Mouse (Mus musculus): ENCODE data around the gene Hist1h3e. TPM values are rescaled to one million over a fixed set of nuclear protein-coding genes. Genes with fewer than 3 reads are reported as not detected.
A peak's percentile ranks its signal among the peaks of the same experiment; 100 is the strongest.
"Not testable (repeated sequence)": the region's sequence is repeated elsewhere in the genome, so short reads cannot be mapped to it uniquely, and the experiment has no call there.

Gene Hist1h3e
- polyA plus RNA-seq, 1 experiment from 2014 or later: 9.7 TPM

DNA sequence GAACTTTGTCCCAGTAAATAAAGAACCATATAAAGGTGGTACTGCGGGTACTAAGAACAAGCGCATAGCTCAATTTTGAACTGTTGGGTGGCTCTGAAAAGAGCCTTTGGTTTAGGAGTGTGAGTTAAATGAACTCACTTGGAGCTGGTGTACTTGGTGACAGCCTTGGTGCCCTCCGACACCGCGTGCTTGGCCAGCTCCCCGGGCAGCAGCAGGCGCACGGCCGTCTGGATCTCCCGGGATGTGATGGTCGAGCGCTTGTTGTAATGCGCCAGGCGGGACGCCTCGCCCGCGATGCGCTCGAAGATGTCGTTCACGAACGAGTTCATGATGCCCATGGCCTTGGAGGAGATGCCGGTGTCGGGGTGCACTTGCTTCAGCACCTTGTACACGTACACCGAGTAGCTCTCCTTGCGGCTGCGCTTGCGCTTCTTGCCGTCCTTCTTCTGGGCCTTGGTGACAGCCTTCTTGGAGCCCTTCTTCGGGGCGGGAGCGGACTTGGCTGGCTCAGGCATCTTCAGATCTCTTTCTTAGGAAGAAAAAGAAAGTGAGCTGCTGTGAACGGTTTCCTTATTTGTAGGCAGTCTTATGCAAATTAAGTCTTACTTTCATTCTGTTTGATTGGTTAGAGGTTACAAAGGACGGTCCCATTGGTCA lies 23.4 kb upstream of the Hist1h3e start:
- peak overlapping the region; percentile 88 for H3K9ac ChIP-seq (ENCODE audit: low read length)
- 0% methylated on average over 20 of the region's 36 CpGs for WGBS
- peak overlapping the region; percentile 99 for H3K27ac ChIP-seq (ENCODE audit: low read depth)
- DNase-seq (ENCODE audit: low spot score) (peak; percentile 83), ATAC-seq (replicated peaks; ENCODE audit: low FRiP score, low TSS enrichment, low read depth) (peak; percentile 79)
- peak overlapping the region; percentile 55 for H3K4me3 ChIP-seq (ENCODE audit: low read depth, low read length)
- peaks cover 24% of the 10 kb centered on the region for H3K4me1 ChIP-seq (replicated peaks; ENCODE audit: control insufficient read depth, insufficient read depth, low read length)
- not testable (repeated sequence) for H3K9me3 ChIP-seq (ENCODE audit: control insufficient read depth, low read length); H3K36me3 ChIP-seq (ENCODE audit: control insufficient read depth, insufficient read depth, low read length); H3K27me3 ChIP-seq (replicated peaks; ENCODE audit: control insufficient read depth, insufficient read depth, low read length)
- peak overlapping the region; percentile 94 for H3K4me2 ChIP-seq (ENCODE audit: low read length)

DNA sequence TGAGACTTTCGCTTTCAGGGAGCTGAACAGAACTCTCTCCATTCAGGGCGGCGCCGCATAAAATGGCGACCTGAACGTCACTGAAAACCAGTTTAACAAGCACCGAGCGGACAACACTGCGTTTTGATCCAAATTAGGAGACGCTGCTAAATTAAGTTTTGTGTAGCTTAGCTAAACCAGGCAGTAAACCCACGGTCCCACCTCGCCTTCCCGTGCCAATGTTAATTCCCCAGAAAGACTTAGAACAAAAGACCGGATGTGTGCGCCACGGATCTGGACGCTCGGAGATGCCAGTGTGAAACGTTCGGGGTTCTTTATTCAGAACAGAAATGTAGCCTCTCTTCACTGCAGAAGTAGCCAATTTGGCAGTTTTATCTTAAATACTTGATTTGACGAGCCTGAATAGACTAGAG lies 22.9 kb upstream of the Hist1h3e start:
- under 1% methylated on average over 21 of the region's 21 CpGs for WGBS
- no peak; the same call in 1 of the 2 replicates for ATAC-seq (replicated peaks; ENCODE audit: low FRiP score, low TSS enrichment, low read depth)
- no peaks in the 10 kb centered on the region for H3K36me3 ChIP-seq (ENCODE audit: control insufficient read depth, insufficient read depth, low read length)

DNA sequence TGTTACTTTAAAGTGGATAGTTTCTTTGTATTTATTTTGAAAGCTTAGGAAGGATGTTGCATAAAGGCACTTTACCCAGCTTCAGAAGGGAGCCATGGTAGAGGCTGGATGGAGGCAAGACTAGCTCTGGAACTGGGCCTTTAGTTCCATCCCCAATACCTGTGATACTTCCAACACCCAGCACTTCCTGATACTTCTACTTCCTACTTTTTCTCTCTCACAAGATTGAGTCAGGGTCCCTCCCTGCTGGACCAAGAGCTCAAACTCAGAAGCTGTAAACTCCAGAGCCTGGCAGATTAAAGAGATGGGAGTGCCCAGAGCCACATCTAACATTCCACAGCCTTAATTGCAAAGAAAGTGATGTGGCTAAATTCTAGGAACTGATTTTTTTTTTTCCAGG lies 22.2 kb upstream of the Hist1h3e start:
- peak; percentile 49 for DNase-seq (ENCODE audit: low spot score)
- Histone ChIP-seq H3K27me3 (replicated peaks; ENCODE audit: control insufficient read depth, insufficient read depth, low read length) (no peaks in the 10 kb centered on the region), H3K4me1 (replicated peaks; ENCODE audit: control insufficient read depth, insufficient read depth, low read length) (peaks cover 24% of the 10 kb centered on the region), H3K36me3 (ENCODE audit: control insufficient read depth, insufficient read depth, low read length) (no peaks in the 10 kb centered on the region), H3K9ac (ENCODE audit: low read length) (peak overlapping the region; percentile 88), H3K27ac (ENCODE audit: low read depth) (peak overlapping the region; percentile 99), H3K4me2 (ENCODE audit: low read length) (peak overlapping the region; percentile 94), H3K4me3 (ENCODE audit: low read depth, low read length) (peak overlapping the region; percentile 55), H3K9me3 (ENCODE audit: control insufficient read depth, low read length) (no peaks in the 10 kb centered on the region)
- no peak for ATAC-seq (replicated peaks; ENCODE audit: low FRiP score, low TSS enrichment, low read depth)

More for the DNA sequence above, 22.9 kb upstream of the Hist1h3e start:
- peak overlapping the region; percentile 88 for H3K9ac ChIP-seq (ENCODE audit: low read length)
- no peaks in the 10 kb centered on the region for H3K9me3 ChIP-seq (ENCODE audit: control insufficient read depth, low read length)
- peaks cover 24% of the 10 kb centered on the region for H3K4me1 ChIP-seq (replicated peaks; ENCODE audit: control insufficient read depth, insufficient read depth, low read length)
- H3K4me2 ChIP-seq (ENCODE audit: low read length): peak overlapping the region; percentile 94
- DNase-seq (ENCODE audit: low spot score): peak; percentile 91
- H3K4me3 ChIP-seq (ENCODE audit: low read depth, low read length): peak overlapping the region; percentile 55
- H3K27ac ChIP-seq (ENCODE audit: low read depth): peak overlapping the region; percentile 99
- H3K27me3 ChIP-seq (replicated peaks; ENCODE audit: control insufficient read depth, insufficient read depth, low read length): no peaks in the 10 kb centered on the region

DNA sequence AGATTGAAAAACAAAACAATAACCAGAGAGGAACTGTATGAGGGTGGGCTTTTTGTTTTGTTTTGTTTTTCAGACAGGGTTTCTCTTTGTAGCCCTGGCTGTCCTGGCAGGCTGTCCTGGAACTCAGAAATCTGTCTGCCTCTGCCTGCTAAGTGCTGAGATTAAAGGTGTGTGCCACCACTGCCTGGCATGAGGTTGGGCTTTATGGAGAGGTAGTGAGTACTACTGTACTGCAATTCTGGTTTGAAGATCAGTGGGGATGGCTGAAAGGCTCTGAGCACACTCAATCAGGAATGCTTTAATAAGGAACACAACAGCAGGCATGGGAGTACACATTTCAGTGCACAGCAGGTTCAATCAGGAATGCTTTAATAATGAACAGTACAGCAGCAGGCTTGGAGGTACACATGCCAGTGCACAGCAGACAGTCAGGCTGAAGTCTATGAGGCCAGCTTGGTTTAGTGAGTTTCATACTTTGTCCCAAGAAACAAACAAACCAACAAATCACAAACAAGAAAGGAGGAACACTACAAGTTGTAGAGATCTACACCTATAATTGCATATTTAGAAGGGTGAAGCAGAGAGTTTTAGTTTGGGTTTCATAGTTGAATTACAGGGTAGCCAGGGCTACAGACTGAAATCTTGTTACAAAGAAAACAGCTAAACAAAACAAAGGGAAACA lies 21.4 kb upstream of the Hist1h3e start:
- ATAC-seq (replicated peaks; ENCODE audit: low FRiP score, low TSS enrichment, low read depth) (no peak), DNase-seq (ENCODE audit: low spot score) (peak; percentile 51)
- H3K4me3 ChIP-seq (ENCODE audit: low read depth, low read length): no peak overlapping the region
- H3K27ac ChIP-seq (ENCODE audit: low read depth): peak overlapping the region; percentile 99
- no peaks in the 10 kb centered on the region for H3K36me3 ChIP-seq (ENCODE audit: control insufficient read depth, insufficient read depth, low read length)
- H3K4me2 ChIP-seq (ENCODE audit: low read length): peak overlapping the region; percentile 94
- no peaks in the 10 kb centered on the region for H3K9me3 ChIP-seq (ENCODE audit: control insufficient read depth, low read length)
- H3K9ac ChIP-seq (ENCODE audit: low read length): no peak overlapping the region; the same call in 1 of the 2 replicates
- no peaks in the 10 kb centered on the region for H3K27me3 ChIP-seq (replicated peaks; ENCODE audit: control insufficient read depth, insufficient read depth, low read length)
- peaks cover 24% of the 10 kb centered on the region for H3K4me1 ChIP-seq (replicated peaks; ENCODE audit: control insufficient read depth, insufficient read depth, low read length)

DNA sequence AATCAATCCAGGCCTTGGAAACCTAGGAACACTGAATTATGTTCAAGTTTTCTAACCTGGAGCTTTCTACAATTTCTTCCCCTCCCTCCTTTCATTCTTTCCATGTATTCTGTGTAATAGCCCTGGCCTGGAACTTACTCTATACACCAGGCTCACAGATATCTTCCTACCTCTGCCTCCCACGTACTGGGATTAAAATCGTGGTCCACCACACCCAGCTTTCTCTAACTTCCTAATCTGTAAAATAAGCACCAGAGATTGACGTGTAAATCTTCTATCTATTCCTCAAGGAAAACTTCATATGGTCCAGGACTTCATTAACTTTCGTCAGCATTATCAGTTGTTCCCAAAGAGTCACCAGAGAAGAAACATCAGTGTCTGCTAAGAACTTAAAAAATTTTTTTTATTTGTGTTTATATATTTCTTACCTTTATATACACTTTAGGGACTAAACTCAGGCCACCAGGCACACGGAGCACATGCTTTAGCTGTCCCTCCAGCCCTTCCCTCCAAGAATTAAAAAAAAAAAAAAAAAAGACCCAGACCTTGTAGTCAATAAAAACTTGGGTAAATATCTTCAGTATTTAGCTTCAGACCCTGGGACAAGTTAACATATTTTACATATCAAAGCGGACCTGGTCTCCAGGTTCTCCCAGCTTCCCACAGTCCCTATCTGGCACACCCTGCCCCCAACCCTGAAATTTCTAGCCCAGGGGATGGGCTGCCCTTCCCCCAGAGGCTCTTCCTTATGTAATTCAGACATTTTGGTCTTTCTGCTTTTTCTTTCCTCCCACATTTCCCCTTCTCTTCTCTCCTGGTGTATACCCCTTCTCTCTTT lies 20.3 kb upstream of the Hist1h3e start:
- no peak for ATAC-seq (replicated peaks; ENCODE audit: low FRiP score, low TSS enrichment, low read depth)
- H3K27me3 ChIP-seq (replicated peaks; ENCODE audit: control insufficient read depth, insufficient read depth, low read length): no peaks in the 10 kb centered on the region
- H3K9ac ChIP-seq (ENCODE audit: low read length): peak overlapping the region; percentile 81
- no peaks in the 10 kb centered on the region for H3K9me3 ChIP-seq (ENCODE audit: control insufficient read depth, low read length)
- peaks cover 24% of the 10 kb centered on the region for H3K4me1 ChIP-seq (replicated peaks; ENCODE audit: control insufficient read depth, insufficient read depth, low read length)
- WGBS: 7% methylated on average over 6 of the region's 6 CpGs
- H3K4me3 ChIP-seq (ENCODE audit: low read depth, low read length): peak overlapping the region; percentile 46
- peak overlapping the region; percentile 99 for H3K27ac ChIP-seq (ENCODE audit: low read depth)
- H3K4me2 ChIP-seq (ENCODE audit: low read length): peak overlapping the region; percentile 73
- DNase-seq (ENCODE audit: low spot score): peak; percentile 58
- H3K36me3 ChIP-seq (ENCODE audit: control insufficient read depth, insufficient read depth, low read length): no peaks in the 10 kb centered on the region

DNA sequence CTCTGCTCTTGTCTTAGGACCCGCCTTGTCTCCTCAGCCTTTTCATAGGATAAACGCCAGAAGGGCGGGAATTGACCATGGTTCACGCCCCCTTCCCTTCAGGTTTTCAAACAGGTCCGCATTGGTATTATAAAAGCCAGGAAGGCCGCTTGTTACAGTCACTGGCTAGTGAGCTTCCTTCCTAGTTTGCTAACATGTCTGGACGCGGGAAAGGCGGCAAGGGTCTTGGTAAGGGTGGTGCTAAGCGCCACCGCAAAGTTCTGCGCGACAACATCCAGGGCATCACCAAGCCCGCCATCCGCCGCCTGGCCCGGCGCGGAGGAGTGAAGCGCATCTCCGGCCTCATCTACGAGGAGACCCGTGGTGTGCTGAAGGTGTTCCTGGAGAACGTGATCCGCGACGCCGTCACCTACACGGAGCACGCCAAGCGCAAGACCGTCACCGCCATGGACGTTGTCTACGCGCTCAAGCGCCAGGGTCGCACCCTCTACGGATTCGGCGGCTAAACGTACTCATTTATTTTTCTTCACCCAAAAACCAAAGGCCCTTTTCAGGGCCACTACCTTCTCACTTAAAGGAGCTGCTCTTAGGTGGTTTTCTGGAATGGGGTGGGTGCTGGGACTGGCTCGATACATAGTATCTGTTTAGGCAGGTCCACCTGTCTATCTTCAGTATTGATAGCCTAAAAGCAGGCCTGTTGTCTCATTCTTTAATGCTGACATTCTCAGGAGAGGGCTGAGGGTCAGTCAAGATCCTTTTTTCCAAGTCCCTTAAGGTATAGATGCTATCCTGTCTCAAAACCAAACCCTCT lies 19.4 kb upstream of the Hist1h3e start, which contains the start of gene Hist1h4d:
TSS of gene Hist1h4d (plus strand) at position 191 of the 811 bp plus-strand sequence.
- Histone ChIP-seq H3K9ac (ENCODE audit: low read length) (peak within 1 kb of the TSS; percentile 81), H3K9me3 (ENCODE audit: control insufficient read depth, low read length) (no peaks in the 10 kb centered on the region), H3K27ac (ENCODE audit: low read depth) (peak within 1 kb of the TSS; percentile 99), H3K4me3 (ENCODE audit: low read depth, low read length) (peak within 1 kb of the TSS; percentile 46), H3K27me3 (replicated peaks; ENCODE audit: control insufficient read depth, insufficient read depth, low read length) (no peaks in the 10 kb centered on the region), H3K4me1 (replicated peaks; ENCODE audit: control insufficient read depth, insufficient read depth, low read length) (peaks cover 28% of the 10 kb centered on the region), H3K4me2 (ENCODE audit: low read length) (peak within 1 kb of the TSS; percentile 73), H3K36me3 (ENCODE audit: control insufficient read depth, insufficient read depth, low read length) (no peaks in the 10 kb centered on the region)
- under 1% methylated on average over 43 of the region's 43 CpGs for WGBS
- ATAC-seq (replicated peaks; ENCODE audit: low FRiP score, low TSS enrichment, low read depth) (peak; percentile 88), DNase-seq (ENCODE audit: low spot score) (peak; percentile 100)

DNA sequence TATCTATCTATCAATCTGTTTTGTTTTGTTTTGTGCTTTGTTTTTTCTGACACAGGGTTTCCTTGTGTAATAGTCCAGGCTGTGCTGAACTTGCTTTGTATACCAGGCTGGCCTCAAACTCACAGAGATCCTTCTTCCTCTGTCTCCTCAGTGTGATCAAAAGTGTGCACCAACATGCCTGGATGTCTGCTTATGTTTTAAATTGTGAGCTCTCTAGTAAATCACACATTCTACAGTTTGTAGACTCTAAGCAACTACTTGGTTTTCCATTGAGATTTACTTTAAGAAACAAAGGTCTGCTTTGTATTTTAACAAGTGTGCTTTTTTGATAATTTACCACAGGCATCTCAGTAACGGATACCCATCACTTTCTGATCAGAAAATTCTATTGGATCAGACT lies 15.7 kb upstream of the Hist1h3e start:
- Histone ChIP-seq H3K36me3 (ENCODE audit: control insufficient read depth, insufficient read depth, low read length) (no peaks in the 10 kb centered on the region), H3K27ac (ENCODE audit: low read depth) (no peak overlapping the region), H3K4me3 (ENCODE audit: low read depth, low read length) (no peak overlapping the region), H3K4me2 (ENCODE audit: low read length) (no peak overlapping the region), H3K27me3 (replicated peaks; ENCODE audit: control insufficient read depth, insufficient read depth, low read length) (no peaks in the 10 kb centered on the region), H3K9ac (ENCODE audit: low read length) (no peak overlapping the region), H3K4me1 (replicated peaks; ENCODE audit: control insufficient read depth, insufficient read depth, low read length) (peaks cover 18% of the 10 kb centered on the region), H3K9me3 (ENCODE audit: control insufficient read depth, low read length) (no peaks in the 10 kb centered on the region)
- ATAC-seq (replicated peaks; ENCODE audit: low FRiP score, low TSS enrichment, low read depth) (no peak), DNase-seq (ENCODE audit: low spot score) (peak; percentile 41)
- WGBS: 98% methylated on average over 1 of the region's 1 CpGs
